Mouse (Mus musculus): ENCODE results near the gene Rabgef1.

DNA sequence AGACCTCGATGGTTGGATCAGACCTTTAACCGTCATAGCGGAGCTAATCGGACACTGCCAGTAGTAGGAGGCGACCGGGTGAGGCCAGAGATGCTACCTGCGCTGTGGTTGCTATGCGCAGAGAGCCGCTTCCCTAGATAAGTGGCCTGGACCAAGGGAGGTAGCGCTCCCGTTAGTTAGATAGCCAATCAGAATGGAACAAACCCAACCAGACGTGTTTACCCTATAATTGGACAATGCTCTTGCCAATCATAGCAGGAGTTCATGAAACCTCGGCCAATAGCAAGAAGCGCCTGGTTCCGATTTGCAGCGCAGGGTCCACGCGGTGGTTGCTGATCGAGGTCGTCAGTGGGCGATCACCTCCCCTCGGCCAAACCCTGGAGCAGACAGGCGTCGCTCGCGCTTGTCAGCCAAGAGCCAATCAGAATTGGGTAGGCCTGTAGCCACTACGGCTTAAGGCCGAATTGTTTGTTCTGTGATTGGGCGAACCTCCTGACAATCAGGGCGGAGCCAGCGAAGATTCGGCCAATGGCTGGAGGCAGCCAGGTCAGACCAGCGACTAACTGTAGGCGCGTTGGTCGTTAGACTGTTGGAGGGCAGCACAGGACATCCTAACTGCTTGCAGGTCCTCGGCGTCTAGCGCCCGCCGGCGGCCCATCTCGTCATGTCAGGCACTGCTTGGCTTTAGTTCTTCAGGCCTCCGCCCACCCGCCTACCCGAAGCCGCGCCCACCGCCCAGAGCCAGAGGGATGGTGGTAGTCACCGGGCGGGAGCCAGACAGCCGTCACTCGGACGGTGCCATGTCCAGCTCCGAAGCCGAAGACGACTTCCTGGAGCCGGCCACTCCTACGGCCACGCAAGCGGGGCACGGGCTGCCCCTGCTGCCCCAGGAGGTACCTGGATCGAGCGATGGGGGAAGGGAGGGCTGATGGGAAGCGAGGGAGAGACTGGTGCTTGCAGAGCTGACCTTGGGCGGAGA is 27.0 kb upstream of the Rabgef1 start, which contains the start of gene Kctd7:
- TF ChIP-seq CTCF (conservative IDR thresholded peaks at IDR 0.05 in 1 of 2, IDR thresholded peaks at IDR 0.05 in 1 of 2; ENCODE audit: low read depth in 2 of 2, low read length in 2 of 2) (peak in 1 of 2 experiments; percentile 64; a peak in 2 of 4 replicates), ZC3H11A (IDR thresholded peaks at IDR 0.05; ENCODE audit: low read depth, low read length) (no peak), RCOR1 (conservative IDR thresholded peaks at IDR 0.05; ENCODE audit: low read depth, low read length) (no peak), POLR2A (IDR thresholded peaks at IDR 0.05; ENCODE audit: low read depth, low read length) (peak; percentile 59; the same call in 1 of the 2 replicates), EP300 (IDR thresholded peaks at IDR 0.05; ENCODE audit: low read length) (no peak), CHD1 (IDR thresholded peaks at IDR 0.05; ENCODE audit: low read depth, low read length) (no peak)
